Mouse (Mus musculus) kidney, embryonic 16.5 days (tissue): Measurements from ENCODE around the gene Klk1b24. TPM values are rescaled to one million over a fixed set of nuclear protein-coding genes. Genes with fewer than 3 reads are reported as not detected.
A peak's percentile ranks its signal among the peaks of the same experiment; 100 is the strongest.
"Not testable (repeated sequence)": the region's sequence is repeated elsewhere in the genome, so short reads cannot be mapped to it uniquely, and the experiment has no call there.

ENCODE experiments used
- ATAC-seq: fragments of 200-750 bp; cut with Nextera tagmentation; 2 replicates; pipeline ENCODE4 v1.8.0; 2017; ENCODE audit warnings: moderate TSS enrichment; ENCODE audit not compliant: low FRiP score, low TSS enrichment
- H3K27ac ChIP-seq: fragments of 300-500 bp; sonication (generic); 2 replicates; pipeline ENCODE4 v1.5.1; 2014; ENCODE audit warnings: low read length
- H3K27me3 ChIP-seq: fragments of 300-500 bp; sonication (generic); 2 replicates; pipeline ENCODE4 v1.6.1; 2014; ENCODE audit warnings: low read length, control low read depth, mixed read lengths; ENCODE audit not compliant: insufficient read depth
- H3K36me3 ChIP-seq: fragments of 300-500 bp; sonication (generic); 2 replicates; pipeline ENCODE4 v1.6.1; 2014; ENCODE audit warnings: low read length, control low read depth, mixed read lengths; ENCODE audit not compliant: insufficient read depth
- H3K4me1 ChIP-seq: fragments of 300-500 bp; sonication (generic); 2 replicates; pipeline ENCODE4 v1.6.1; 2014; ENCODE audit warnings: low read length, control low read depth, mixed read lengths; ENCODE audit not compliant: insufficient read depth
- H3K4me2 ChIP-seq: fragments of 300-500 bp; sonication (generic); replicated peaks from 2 replicates; pipeline ENCODE4 v1.6.1; 2014; ENCODE audit warnings: low read depth, low read length
- H3K4me3 ChIP-seq: fragments of 300-500 bp; sonication (generic); 2 replicates; pipeline ENCODE4 v1.5.1; 2014; ENCODE audit warnings: mild to moderate bottlenecking, low read length
- H3K9ac ChIP-seq: fragments of 300-500 bp; sonication (generic); replicated peaks from 2 replicates; pipeline ENCODE4 v1.6.1; 2014; ENCODE audit warnings: low read length
- H3K9me3 ChIP-seq: fragments of 300-500 bp; sonication (generic); 2 replicates; pipeline ENCODE4 v1.6.1; 2016; ENCODE audit warnings: low read length, control low read depth
- WGBS: fragments of 180-500 bp; shearing (Covaris S2); extraction: QIAGEN DNeasy Blood & Tissue Kit; methylation state at CpG from one replicate; pipeline ENCODE4 v1.1.7; 2014; 5-methylcytosine and 5-hydroxymethylcytosine counted together
- polyA plus RNA-seq: library from polyadenylated mRNA; unstranded; fragments of >200 nt; fragmentation: Nextera tagmentation; extraction: Ambion mirVana; gene quantifications from 2 replicates; pipeline ENCODE4 v1.2.1, GENCODE M21; 2015

Klk1b24 gene
- polyA plus RNA-seq = not detected in 2 replicates

DNA sequence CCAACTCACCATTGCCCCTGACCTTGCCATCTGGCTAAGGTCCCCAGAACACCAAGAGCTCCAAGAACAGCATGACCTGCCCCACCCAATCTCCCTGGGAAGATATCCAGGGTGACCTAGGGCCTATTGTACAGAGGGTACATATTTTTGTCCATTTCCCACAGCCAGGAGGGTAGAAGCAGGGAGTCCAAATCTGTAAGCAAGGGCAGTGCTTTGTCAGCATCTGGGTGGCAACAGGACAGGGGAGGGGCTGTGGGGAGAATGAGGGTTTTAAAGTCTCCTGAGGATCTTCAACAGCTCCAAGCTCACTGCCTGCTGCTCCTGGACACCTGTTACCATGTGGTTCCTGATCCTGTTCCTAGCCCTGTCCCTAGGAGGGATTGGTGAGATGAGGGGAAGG lies at the start of gene Klk1b24:
Gene Klk1b24 (plus strand): TSS at position 301 of the 400 bp plus-strand sequence.
- H3K36me3 ChIP-seq, H3K9me3 ChIP-seq, H3K9ac ChIP-seq, H3K4me1 ChIP-seq, H3K27me3 ChIP-seq, H3K4me3 ChIP-seq, ATAC-seq, H3K27ac ChIP-seq, H3K4me2 ChIP-seq: not testable (repeated sequence)

- ATAC-seq = peak; percentile 63; the same call in 1 of the 2 replicates
- Histone ChIP-seq H3K4me2 (0 out of 2 replicates have a peak overlapping the region, but pooled peaks have one; percentile 12), H3K27ac (0 out of 2 replicates have a peak overlapping the region, but pooled peaks have one; percentile 43), H3K4me1 (no peaks in the 10 kb centered on the region), H3K9me3 (no peaks in the 10 kb centered on the region), H3K9ac (no peak overlapping the region), H3K36me3 (no peaks in the 10 kb centered on the region), H3K4me3 (no peak overlapping the region), H3K27me3 (no peaks in the 10 kb centered on the region)
- WGBS = 49% methylated on average over 9 of the region's 9 CpGs
Measured at GRCm38 (mm10) chr7:44179299-44180045, 8.6 kb upstream of the Klk1b24 start.

DNA sequence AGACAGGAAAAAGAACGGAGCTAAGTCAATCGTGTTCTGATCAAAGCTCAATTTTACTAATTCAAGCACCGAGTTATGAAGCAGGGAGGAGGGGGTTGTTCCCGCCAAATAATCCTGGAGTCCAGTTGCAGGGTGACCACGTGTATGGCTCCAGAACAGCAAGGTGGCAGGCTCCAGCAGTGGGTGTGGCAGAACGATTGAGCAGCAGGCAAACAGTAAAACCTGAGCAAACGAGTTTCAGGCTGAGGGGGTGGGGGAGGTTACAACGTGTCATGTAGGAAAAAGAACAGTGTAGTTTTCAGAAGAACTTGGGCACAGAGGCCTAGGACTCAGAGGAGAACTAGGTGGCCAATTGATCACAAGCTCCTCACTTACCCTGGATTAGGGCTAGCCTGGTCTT lies 1.5 kb upstream of the Klk1b24 start:
- not testable (repeated sequence) for H3K27me3 ChIP-seq, H3K9ac ChIP-seq, H3K4me3 ChIP-seq, H3K4me1 ChIP-seq, H3K4me2 ChIP-seq, H3K36me3 ChIP-seq, H3K9me3 ChIP-seq, ATAC-seq, H3K27ac ChIP-seq
- 45% methylated on average over 8 of the region's 8 CpGs for WGBS

DNA sequence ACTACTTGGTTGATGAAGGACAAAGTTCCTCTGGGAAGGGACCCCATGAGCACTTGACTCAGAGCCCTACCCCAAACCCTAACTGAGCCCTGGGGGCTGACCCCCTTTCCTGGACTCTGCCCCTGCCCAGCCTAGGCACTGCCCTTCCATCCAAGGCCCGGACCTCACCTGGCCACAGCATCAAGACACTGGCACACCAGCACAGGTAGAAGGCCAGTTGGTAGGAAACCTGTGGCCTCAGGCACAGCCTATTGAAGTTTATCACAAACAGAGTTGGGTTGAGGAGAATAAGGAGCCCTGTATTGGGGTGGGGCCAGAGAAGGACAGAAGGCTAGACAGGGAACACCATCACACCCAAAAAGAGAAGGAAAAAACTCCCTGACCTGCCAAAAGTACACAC lies 5.4 kb downstream of the Klk1b24 start:
- not testable (repeated sequence) for H3K9ac ChIP-seq, H3K9me3 ChIP-seq, H3K27me3 ChIP-seq, H3K4me1 ChIP-seq, H3K4me3 ChIP-seq, H3K27ac ChIP-seq, H3K4me2 ChIP-seq, ATAC-seq, H3K36me3 ChIP-seq
- 67% methylated on average over 1 of the region's 1 CpGs for WGBS

DNA sequence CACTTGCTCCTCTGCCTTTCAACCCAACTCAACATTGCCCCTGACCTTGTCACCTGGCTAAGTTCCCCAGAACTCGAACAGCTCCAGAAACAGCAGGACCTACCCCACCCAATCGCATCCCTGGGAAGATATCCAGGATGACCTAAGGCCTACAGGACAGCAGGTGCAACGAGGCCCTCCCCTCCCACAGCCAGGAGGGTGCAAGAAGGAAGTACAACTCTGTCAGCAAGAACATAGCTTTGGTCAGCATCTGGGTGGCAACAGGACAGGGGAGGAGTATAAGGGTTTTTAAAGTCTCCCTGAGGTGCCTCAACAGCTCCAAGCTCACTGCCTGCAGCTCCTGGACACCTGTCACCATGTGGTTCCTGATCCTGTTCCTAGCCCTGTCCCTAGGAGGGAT lies 9.9 kb downstream of the Klk1b24 start, which contains the start of gene Klk1b3:
Gene Klk1b3 (plus strand): TSS at position 301 of the 400 bp plus-strand sequence.
- Histone ChIP-seq H3K36me3 (no peaks in the 10 kb centered on the region), H3K4me1 (no peaks in the 10 kb centered on the region), H3K4me2 (no peak within 1 kb of the TSS), H3K9me3 (no peaks in the 10 kb centered on the region), H3K27ac (no peak within 1 kb of the TSS), H3K27me3 (no peaks in the 10 kb centered on the region), H3K9ac (no peak within 1 kb of the TSS), H3K4me3 (no peak within 1 kb of the TSS)
- ATAC-seq = no peak
- 59% methylated on average over 3 of the region's 3 CpGs for WGBS

DNA sequence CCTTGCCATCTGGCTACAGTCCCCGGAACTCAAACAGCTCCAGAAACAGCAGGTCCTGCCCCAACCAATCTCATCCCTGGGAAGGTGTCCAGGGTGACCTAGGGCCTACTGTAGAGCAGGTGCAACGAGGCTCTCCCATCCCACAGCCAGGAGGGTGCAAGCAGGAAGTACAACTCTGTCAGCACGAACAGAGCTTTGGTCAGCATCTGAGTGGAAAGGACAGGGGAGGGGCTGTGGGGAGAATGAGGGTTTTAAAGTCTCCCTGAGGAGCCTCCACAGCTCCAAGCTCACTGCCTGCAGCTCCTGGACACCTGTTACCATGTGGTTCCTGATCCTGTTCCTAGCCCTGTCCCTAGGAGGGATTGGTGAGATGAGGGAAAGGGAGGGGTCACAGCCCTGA lies 19.1 kb downstream of the Klk1b24 start, which contains the start of gene Klk1b4:
Gene Klk1b4 (plus strand): TSS at position 301 of the 400 bp plus-strand sequence.
- 27% methylated on average over 3 of the region's 3 CpGs for WGBS
- ATAC-seq, H3K9me3 ChIP-seq, H3K27ac ChIP-seq, H3K4me2 ChIP-seq, H3K4me3 ChIP-seq, H3K9ac ChIP-seq, H3K4me1 ChIP-seq, H3K27me3 ChIP-seq, H3K36me3 ChIP-seq: not testable (repeated sequence)

DNA sequence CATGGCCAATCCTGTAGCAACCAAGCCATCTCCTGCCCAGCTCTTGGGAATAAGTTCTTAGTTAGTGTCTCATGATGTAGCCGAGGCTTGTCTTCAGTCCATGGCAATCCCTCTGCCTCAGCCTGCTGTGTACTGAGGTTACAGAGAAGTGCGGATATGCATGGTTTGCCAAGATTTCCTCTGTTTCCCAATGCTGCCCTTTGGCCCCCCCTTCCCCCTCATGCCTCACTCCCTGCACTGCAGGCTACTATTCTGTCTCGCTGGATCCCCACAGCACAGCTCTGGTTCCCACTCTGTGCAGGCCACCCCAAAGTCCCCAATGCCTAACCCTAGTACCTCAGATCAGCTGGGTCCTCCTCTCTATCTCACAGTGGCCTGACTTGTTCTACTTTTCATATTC lies 20.3 kb downstream of the Klk1b24 start:
- Histone ChIP-seq H3K27me3 (no peaks in the 10 kb centered on the region), H3K9ac (no peak overlapping the region), H3K36me3 (no peaks in the 10 kb centered on the region), H3K4me2 (no peak overlapping the region), H3K9me3 (no peaks in the 10 kb centered on the region), H3K4me1 (no peaks in the 10 kb centered on the region), H3K27ac (no peak overlapping the region), H3K4me3 (no peak overlapping the region)
- ATAC-seq = no peak
- WGBS = 71% methylated on average over 3 of the region's 3 CpGs

DNA sequence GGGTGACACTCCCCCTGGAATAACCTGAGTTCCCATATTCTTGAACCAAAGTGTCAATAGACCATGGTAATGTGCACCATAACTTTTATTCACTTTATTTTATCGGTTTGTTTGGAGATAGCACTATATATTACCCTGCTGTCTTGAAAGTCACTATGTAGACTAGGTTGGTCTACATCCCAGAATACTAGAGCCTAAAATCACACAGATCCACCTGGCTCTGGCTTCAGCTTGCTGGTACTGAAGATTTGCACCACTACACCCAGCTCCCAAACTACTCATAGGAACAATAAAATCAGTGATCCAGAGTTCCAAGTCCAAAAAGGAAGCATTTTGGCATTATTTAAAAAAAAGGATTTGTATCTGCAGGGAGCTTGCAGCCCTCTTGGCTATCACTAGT lies 27.6 kb downstream of the Klk1b24 start, which contains the start of gene Klk1b5:
Gene Klk1b5 (plus strand): TSS at position 301 of the 400 bp plus-strand sequence.
- Histone ChIP-seq H3K27me3 (no peaks in the 10 kb centered on the region), H3K9ac (no peak within 1 kb of the TSS), H3K4me2 (no peak within 1 kb of the TSS), H3K4me1 (no peaks in the 10 kb centered on the region), H3K9me3 (no peaks in the 10 kb centered on the region), H3K27ac (no peak within 1 kb of the TSS), H3K4me3 (no peak within 1 kb of the TSS), H3K36me3 (no peaks in the 10 kb centered on the region)
- no peak for ATAC-seq
- WGBS = 80% methylated on average over 1 of the region's 1 CpGs

- not testable (repeated sequence) for H3K4me1 ChIP-seq, H3K27ac ChIP-seq, H3K4me3 ChIP-seq, ATAC-seq, H3K36me3 ChIP-seq, H3K9ac ChIP-seq, H3K9me3 ChIP-seq, H3K4me2 ChIP-seq, H3K27me3 ChIP-seq
- 57% methylated on average over 8 of the region's 10 CpGs for WGBS
Measured at GRCm38 (mm10) chr7:44221601-44222000, 33.6 kb downstream of the Klk1b24 start.

GRCm38 (mm10) chr7:44222335-44222734 lies 34.3 kb downstream of the Klk1b24 start:
- H3K27me3 ChIP-seq, ATAC-seq, H3K9ac ChIP-seq, H3K4me2 ChIP-seq, H3K36me3 ChIP-seq, H3K4me1 ChIP-seq, H3K9me3 ChIP-seq, H3K4me3 ChIP-seq, H3K27ac ChIP-seq: not testable (repeated sequence)
- WGBS = 84% methylated on average over 6 of the region's 6 CpGs
